Mouse (Mus musculus): ENCODE measurements around the gene Kiss1r.

Gene Kiss1r

GRCm38 (mm10) chr10:79921572-79921971 is 4.8 kb downstream of the Kiss1r start:
- in situ Hi-C loops (cut with MboI, MseI): loop anchor here (5.0 kb wide), 1 partner anchor 89 kb away; no protein-coding TSS in a partner anchor

DNA sequence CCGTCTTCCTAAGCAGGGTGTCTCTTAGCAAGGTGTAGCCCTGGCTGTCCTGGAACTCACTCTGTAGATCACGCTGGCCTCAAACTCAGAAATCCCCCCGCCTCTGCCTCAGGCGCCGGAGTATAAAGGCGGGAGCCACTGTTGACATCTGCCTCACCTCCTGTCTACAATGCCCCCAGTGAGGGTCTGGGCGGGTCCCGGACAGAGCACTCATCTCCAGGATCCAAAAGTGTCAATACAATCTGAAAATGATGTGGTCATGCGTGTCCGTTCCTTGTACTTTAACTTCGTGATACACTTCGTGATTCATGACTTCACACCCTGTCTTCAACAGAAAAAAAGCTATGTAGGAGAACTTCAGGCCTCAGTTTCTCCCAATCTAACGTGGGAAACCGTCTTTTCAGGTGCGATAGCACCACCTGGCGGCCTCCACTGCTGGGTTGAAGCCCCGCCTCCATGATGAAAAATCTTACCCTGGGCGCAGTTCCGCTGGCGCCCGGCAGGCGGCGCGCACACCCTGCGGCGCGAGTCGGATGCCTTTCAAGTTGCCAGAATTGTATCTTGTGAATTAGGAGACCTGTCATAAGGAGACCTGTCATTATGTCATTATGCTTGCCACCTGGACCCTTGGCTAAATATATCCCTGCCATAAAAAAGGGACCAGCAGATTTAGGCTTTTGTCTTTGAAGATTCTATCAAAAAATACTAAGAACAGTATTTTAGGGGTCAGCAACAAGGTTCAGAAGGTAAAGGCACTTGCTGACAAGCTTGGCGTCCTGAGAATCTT is 8.4 kb downstream of the Kiss1r start:
- in situ Hi-C loops (cut with MboI, MseI): loop anchor here (5.0 kb wide), 1 partner anchor 93 kb away; no protein-coding TSS in a partner anchor

- in situ Hi-C loops (cut with MboI, MseI): no loop called here
Observed at GRCm38 (mm10) chr10:79925785-79926490, 9.2 kb downstream of the Kiss1r start.

DNA sequence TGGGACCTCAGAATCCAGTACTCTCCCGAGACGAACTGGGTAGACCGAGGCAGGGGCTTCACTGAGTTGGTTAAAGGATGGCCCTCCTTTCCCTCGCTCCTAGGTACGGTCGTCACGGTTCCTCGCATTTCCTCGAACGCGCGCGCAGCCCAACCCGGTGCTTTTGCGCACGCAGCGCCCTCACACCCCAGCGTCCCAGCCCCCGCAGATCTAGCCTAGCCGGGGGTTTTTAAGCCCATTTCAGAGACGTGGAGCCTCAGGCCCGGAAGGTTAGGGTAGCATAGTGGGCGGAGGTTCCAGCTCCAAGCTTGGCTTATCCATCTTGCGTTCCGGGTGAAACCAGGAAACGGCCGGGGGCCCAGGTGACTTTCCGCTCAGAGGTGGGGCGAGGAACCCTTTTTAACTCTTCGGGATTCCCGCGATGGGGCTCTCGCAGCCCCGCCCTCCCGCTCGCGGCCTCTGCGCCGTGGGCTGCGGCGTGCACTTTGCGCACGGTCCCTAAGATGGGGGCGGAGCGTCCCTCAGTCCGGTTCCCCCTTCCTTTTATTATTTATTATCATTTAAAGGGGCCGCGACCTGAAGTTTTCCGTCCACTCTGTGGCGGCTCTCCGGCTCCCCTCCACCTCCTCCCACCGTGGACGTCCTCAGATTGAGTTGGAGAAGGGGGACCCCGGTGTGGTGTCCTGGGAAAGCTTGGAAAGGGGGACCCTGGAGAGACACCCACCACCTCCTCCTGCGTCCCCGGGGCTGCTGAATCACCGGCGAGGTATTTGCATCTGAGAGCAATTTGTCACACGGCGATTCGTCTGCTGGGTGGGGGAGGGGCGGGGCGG is 9.9 kb downstream of the Kiss1r start, which contains the start of gene Arid3a:
TSS of gene Arid3a (plus strand) at position 553 of the 833 bp plus-strand sequence.
- in situ Hi-C loops (cut with MboI, MseI): no loop called here

- in situ Hi-C loops (cut with MboI, MseI): no loop called here
Observed at GRCm38 (mm10) chr10:79927324-79928029, 10.7 kb downstream of the Kiss1r start.

DNA sequence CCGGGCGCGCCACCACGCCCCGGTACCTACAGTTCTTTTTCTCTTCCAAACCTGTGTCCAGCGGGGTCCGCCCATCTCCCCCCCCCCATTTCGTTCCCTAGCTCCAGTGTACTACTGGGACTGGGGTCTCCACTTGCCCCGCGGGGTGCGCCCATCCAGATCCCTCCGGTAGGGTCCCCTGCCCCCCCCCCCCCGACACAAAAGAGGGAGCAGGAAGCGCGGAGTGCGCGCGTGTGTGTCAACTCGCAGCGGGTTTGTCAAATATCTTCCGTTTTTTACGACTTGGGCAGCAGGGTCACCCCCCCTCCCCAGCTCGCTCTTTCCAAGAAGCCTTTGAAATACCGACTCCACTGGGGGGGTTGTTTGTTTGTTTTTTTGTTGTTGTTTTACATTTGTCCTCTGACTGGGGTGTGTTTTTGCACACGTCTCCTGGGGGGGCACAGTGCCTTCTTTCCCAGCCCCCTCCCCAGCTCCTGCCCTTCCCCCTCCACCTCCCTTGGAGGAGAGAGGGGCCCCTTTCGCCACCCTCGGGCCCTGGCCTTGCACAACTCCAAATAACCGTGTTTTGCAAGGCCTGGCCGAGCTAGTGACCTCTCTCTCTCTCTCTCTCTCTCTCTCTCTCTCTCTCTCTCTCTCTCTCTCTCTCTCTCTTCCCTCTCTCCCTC is 11.4 kb downstream of the Kiss1r start:
- in situ Hi-C loops (cut with MboI, MseI): no loop called here

- in situ Hi-C loops (cut with MboI, MseI): no loop called here
Observed at GRCm38 (mm10) chr10:79928907-79929701, 12.3 kb downstream of the Kiss1r start.

- in situ Hi-C loops (cut with MboI, MseI): no loop called here
Observed at GRCm38 (mm10) chr10:79929967-79930825, 13.4 kb downstream of the Kiss1r start.

DNA sequence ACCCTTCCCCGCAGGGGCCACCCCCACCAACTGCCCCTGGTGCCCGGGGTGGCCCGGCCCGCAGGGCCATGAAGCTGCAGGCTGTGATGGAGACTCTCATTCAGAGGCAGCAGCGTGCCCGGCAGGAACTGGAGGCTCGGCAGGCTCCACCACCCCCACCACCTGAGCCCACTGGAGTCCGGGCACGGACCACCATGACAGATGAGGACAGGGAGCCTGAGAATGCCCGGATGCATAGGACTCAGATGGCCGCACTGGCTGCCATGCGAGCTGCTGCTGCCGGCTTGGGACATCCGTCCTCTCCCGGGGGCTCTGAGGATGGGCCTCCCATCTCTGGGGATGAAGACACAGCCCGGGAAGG is 14.0 kb downstream of the Kiss1r start:
- in situ Hi-C loops (cut with MboI, MseI): no loop called here

GRCm38 (mm10) chr10:79931797-79932196 is 15.0 kb downstream of the Kiss1r start:
- in situ Hi-C loops (cut with MboI, MseI): no loop called here

DNA sequence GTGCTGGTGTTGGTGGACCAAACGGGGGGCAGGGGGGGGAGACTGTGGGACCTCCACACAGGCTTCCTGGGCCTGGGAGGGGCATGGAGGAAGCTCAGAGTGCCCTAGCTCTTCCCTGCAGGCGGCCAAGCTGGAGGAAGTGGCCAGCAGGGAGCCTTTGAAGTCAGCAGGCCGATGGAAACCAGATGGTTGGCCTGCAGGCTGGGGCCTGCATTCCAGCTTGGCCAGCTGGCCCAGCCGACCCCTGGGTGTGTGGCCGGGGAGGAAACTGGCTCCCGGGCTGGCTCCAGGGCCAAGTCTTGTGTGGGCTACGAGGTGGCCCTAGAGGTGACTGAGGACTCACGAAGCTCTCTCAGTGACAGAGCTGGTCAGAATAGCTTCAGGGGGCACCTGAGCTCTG is 16.0 kb downstream of the Kiss1r start:
- in situ Hi-C loops (cut with MboI, MseI): no loop called here

DNA sequence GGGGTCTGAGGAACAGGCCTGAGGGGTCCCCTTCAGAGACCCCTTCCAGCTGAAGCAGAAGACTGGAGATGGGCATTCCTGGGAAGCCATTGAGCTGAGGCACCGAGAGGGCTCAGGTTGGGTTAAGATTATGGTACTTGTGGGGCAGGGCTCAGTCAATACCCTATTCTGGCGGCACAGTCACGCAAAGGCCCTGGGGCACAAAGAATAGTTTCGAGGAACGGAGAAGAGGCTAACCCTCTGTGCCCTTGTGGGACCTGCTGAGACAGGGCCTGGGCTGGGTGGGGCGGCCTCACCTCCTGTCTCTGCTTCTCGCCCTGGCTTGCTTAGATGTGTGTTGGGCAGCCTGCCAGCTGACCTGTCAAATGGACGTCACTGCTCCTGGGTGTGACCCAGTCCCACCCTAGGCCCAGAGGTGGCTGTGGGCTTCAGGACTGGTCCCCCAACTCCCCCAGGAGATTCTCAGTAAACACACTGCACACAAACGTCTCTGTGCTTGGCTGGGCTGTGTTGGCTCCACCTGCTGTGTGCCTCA is 16.4 kb downstream of the Kiss1r start:
- in situ Hi-C loops (cut with MboI, MseI): no loop called here

DNA sequence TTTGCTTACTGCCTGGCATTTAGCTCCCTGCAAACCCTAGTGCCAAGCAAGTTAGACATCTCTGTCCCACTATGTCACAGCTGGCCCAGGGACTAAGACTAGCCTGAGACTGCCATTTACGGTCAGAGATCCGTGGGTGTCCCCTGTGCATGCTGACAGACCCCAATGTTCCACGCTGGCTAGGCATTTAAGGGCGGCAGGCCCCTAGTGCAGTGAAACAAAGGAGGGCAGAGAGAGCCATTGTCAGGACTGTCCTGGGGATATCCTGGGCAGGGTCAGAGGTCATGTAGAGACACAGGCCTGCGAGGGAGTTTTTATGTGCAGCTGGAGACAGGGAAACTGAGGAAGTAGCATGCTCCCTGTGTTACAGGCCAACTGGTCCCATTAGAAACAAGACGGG is 17.1 kb downstream of the Kiss1r start:
- in situ Hi-C loops (cut with MboI, MseI): no loop called here

GRCm38 (mm10) chr10:79934272-79934721 is 17.5 kb downstream of the Kiss1r start:
- in situ Hi-C loops (cut with MboI, MseI): no loop called here

DNA sequence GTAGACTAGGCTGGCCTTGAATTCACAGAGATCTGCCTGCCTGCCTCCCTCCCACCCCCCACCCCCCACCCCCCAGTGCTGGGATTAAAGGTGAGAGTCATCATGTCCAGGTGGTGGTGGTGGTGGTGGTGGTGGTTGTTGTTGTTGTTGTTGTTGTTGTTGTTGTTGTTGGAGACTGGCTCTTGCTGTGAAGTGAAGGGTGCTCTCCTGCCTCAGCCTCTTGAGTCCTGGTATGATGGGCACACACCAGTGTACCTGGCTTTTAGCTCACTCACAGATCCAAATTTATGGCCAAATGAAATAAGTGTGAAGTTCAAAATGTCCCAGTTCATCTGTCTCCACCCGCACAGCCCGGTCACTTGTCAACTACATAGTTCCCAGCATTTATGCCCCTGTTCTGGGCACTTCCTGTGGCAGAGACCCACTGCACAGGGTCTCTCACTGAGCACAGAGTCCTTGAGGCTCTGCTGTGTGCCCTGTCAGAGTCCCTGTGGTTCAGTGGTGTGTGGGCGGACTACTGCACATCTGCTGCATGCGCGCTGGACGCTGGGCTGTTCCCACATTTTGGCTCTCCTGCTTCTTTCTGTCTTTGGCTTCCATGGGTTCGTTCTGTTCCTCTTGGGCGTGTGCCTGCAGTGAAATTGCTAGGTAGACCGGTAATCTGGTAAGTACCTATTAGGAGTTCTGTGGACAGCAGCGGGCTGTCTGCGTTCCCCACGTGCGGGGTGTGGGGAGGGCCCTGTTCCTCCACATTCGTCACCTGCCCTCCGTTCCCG is 18.2 kb downstream of the Kiss1r start:
- in situ Hi-C loops (cut with MboI, MseI): loop anchor here (5.0 kb wide), 1 partner anchor 38 kb away; no protein-coding TSS in a partner anchor

- in situ Hi-C loops (cut with MboI, MseI): loop anchor here (5.0 kb wide), 1 partner anchor 39 kb away; no protein-coding TSS in a partner anchor
Observed at GRCm38 (mm10) chr10:79936284-79936910, 19.6 kb downstream of the Kiss1r start.

- in situ Hi-C loops (cut with MboI, MseI): loop anchor here (5.0 kb wide), 1 partner anchor 40 kb away; no protein-coding TSS in a partner anchor
Observed at GRCm38 (mm10) chr10:79936911-79937441, 20.2 kb downstream of the Kiss1r start.

Data from regulatory T cell (primary cell).